8 mouse cellular contexts compared by ENCODE assay signal in the genomic region with DNA sequence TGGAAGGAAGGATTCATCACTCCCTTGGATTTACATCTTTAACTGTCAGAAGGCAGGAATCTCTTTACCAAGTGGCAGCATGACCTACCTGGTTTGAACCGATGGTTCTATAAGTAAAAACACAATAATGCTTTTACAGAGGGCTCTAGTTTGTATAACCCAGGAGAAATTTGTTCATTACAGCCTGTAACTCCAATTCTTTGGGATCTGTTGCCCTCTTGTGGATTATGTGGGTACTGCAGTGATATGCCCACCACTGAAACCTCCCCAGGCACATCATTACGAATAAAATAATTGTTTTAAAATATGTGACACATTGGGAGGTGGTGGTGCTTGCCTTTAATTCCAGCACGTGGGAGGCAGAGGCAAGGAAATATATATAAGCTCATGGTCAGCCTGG.
DNase-seq lines count a peak whose midpoint lies in the region; ATAC-seq and TF ChIP-seq lines count a peak whose summit lies in the region.
"Had no signal": no experiment of that assay in that cellular context is flagged by ENCODE, and none has a peak within 500 bp of the region (broad histone marks: within the 10 kb centered on the region; RNA-seq: fewer than 3 reads in every experiment).

No protein-coding gene starts in this region.

- H3K4me3 ChIP-seq in forebrain, postnatal 0 days (ENCODE audit: low read depth, low read length): no peak overlapping the region
- H3K4me3 ChIP-seq in layer of hippocampus, adult 2 months: no peak overlapping the region
- H3K4me3 ChIP-seq: neural tube, embryonic 13.5 days had no signal

- no peaks in the 10 kb centered on the region for H3K9me3 ChIP-seq in forebrain, postnatal 0 days (ENCODE audit: low read length)
- H3K9me3 ChIP-seq: neural tube, embryonic 13.5 days had no signal

- H3K4me2 ChIP-seq in forebrain, postnatal 0 days (ENCODE audit: low read depth): no peak overlapping the region
- H3K4me2 ChIP-seq: neural tube, embryonic 13.5 days had no signal

- H3K9ac ChIP-seq in forebrain, postnatal 0 days: no peak overlapping the region
- H3K9ac ChIP-seq: neural tube, embryonic 13.5 days had no signal

- no peaks in the 10 kb centered on the region for H3K36me3 ChIP-seq in forebrain, postnatal 0 days (ENCODE audit: insufficient read depth)
- H3K36me3 ChIP-seq: neural tube, embryonic 13.5 days had no signal

- peak; percentile 41 for DNase-seq in A20 (ENCODE audit: low read depth, low spot score)
- DNase-seq in CD8-positive naive resting alpha-beta T cell, adult 2 months (ENCODE audit: low read depth in 2 of 2, low spot score in 2 of 2): peak; percentile 1 to 18
- peak; percentile 22 for DNase-seq in cerebellum, adult 11 months
- peak; percentile 81 for DNase-seq in forebrain, postnatal 0 days
- peak; percentile 29 to 78 for DNase-seq in layer of hippocampus, adult 2 months (ENCODE audit: low spot score in 2 of 2)
- DNase-seq in lung, postnatal 14 days: peak; percentile 61
- DNase-seq in right cerebral cortex, postnatal 25 days: peak; percentile 25

- H3K4me1 ChIP-seq in forebrain, postnatal 0 days (ENCODE audit: insufficient read depth): no peaks in the 10 kb centered on the region
- H3K4me1 ChIP-seq: neural tube, embryonic 13.5 days had no signal

- ATAC-seq in forebrain, postnatal 0 days: peak; percentile 25; the same call in 1 of the 2 replicates

- H3K27ac ChIP-seq in forebrain, postnatal 0 days (ENCODE audit: low read depth, low read length): no peak overlapping the region
- H3K27ac ChIP-seq in layer of hippocampus, adult 2 months: no peak overlapping the region
- H3K27ac ChIP-seq: neural tube, embryonic 13.5 days had no signal

- 13% methylated on average over 3 of the region's 3 CpGs for WGBS in forebrain, postnatal 0 days

- H3K27me3 ChIP-seq in forebrain, postnatal 0 days (ENCODE audit: insufficient read depth, low read length): no peaks in the 10 kb centered on the region
- H3K27me3 ChIP-seq: neural tube, embryonic 13.5 days had no signal

- TF ChIP-seq CTCF in forebrain, postnatal 0 days (IDR thresholded peaks at IDR 0.05; ENCODE audit: low read depth): peak; percentile 92
- TF ChIP-seq CTCF in layer of hippocampus, adult 2 months (conservative IDR thresholded peaks at IDR 0.05): peak; percentile 97

Comparison
In these comparisons a context has a peak if more than half of its experiments do, and no peak if none do; other contexts are left out.
1. DNase-seq: peak in every context shown above with its lines; median percentile 81 in forebrain, postnatal 0 days; 61 in lung, postnatal 14 days; 54 in layer of hippocampus, adult 2 months; 41 in A20; 25 in right cerebral cortex, postnatal 25 days; 22 in cerebellum, adult 11 months; 10 in CD8-positive naive resting alpha-beta T cell, adult 2 months.